Mouse (Mus musculus): ENCODE measurements around the gene Neurl2.
"Not testable (repeated sequence)": the region's sequence is repeated elsewhere in the genome, so short reads cannot be mapped to it uniquely, and the experiment has no call there.

Neurl2 gene

DNA sequence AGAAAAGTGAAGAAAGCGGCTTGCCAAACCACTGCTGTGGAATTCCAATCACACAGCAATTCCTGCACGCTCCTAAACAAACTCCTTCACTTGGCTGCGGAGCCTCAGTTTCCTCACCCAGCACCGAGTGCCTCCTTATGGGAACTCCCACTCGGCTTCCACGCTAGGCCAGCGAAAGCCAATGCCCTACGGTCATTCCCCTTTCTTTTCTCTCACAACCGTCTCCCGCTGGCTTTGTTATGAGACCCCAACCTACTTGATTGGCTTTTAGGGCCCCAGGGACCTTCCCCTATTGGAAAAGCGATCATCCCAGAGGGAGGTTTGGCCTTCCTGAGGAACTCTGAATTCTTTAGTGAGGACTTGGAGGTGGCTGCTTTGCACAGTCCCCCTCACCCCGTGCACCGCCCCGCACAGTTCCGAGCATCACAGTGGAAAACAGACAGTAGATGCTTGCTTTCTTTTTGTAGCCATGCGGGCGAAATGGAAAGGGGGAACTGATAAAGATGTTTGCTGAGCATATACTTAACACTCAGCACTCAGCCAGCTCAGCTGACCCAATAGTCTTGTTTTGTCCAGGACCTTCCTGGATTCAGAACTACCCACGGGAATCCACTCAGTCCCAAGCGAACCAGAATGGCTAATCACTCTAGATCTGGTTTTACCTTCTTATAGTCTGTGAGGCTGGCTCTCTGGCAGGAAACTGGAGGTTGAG is 24.7 kb upstream of the Neurl2 start:
- no peak for DNase-seq (ENCODE audit: low read depth)

DNA sequence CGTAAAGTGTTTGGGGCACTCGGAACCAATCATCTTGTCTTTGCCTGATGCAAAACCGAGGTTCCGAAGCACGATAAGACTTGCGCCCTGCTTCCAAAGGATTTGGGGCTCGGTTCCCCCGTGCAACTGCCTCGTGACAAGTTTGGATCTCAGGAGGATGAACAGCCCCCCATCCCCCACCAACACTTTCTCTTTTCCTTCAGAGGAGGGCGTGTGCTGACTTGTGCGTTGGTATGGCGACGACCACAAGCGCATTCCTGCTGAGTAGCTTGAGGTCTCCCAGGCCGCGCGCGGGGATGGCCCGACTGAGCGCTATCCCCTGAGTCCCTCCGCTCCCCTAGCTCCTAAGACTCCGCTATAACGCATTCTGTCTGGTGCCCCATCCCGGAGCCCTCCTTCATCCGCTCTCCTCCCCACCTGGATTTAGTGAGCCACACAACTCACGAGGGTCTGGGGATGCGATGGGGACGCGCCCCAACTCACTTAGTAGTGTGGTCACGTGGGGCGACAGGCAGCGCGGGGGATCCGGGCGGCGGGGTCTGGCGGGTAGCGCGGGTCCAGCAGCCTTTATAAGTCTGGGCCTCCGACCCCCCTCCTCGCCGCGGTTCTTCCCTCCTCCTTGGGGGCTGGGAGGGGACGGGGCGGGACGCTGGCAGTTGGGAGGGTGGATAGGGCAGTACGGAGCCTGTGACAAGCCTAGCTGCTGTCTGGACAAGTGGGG is 24.0 kb upstream of the Neurl2 start, which contains the start of gene Pltp:
Pltp (minus strand) TSS at position 611 of the 721 bp plus-strand sequence.
- DNase-seq (ENCODE audit: low read depth): peak; percentile 83

DNA sequence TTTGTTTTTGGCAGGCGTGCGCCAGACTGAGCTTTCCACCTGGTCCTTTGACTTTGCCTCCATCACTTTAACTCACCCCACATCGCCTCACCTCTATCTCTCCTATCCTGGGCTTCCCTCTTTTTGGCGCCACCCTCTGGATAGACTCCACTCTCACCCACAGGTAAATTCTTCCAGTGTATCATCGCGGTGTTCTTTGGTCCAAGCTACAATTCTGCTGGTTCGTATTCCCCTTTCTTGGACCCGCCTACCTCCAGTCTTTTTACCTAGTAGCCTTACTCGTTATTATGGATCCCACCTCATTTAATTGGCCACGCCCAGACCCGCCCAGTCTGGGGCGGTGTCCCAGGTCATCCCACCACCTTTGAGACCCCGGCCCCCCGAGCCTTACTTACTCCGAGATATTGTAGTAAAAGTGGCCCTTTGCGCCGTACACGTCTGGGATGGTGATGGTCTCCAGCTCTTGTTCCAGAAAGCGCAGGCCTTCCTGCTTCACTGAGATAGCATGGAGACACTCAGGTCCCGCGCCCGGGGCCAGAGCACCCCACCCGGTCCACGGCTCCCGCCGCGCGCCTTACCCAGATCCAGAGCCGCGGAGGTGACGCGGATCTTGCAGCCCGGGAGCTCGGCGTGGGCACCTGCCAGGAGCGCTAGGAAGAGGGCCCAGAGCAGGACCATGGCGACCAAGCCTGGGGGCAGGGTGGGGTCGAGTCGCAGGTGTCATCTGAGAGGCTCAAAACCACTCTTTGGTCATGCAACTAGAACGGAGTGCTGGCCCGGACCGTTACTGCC is 23.2 kb upstream of the Neurl2 start:
- DNase-seq (ENCODE audit: low read depth): peak; percentile 22

DNA sequence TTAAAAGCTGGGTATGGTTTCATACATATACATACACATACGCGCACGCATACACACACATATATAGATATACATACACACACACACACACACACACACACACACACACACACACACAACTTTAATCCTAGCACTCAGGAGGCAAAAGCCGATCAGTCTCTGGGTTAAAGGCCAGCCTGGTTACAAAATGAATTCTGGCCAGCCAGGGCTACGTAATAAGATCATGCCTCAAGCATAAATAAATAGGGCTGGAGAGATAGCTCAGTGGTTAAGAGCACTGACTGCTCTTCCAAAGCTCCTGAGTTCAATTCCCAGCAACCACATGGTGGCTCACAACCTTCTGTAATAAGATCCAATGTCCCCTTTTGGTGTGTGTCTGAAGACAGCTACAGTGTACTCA is 22.3 kb upstream of the Neurl2 start:
- DNase-seq (ENCODE audit: low read depth): not testable (repeated sequence)

DNA sequence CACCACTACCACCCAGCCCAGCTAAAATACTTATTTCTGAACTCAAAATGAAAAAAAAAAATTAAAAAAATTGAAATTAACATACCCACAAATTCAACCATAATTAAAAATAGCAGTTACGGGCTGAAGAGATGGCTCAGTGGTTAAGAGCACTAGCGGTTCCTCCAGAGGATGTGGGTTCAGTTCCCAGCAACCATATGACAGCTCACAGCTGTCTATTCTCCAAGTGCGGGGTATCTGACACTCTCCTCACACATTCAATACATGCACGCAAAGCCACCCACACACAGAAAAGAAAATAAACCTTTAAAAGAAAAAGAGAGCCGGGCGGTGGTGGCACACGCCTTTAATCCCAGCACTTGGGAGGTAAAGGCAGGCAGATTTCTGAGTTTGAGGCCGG is 16.8 kb upstream of the Neurl2 start:
- DNase-seq (ENCODE audit: low read depth): no peak

DNA sequence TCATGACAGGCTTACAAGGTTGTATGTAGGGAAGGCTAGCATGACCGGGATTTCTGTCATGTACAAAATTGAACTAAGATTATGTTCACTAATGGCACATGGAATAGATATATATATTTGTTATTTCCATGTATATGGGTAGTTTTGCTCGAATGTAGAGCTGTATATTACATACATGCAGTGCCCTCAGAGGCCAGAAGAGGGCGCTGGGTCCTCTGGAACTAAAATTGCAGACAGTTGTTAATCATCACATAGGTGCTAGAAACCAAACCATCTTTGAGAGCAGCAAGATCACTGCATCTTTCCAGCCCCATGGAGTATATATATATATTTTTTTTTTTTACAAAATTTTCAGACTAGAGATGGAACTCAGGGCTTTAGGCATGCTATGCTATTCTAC is 12.5 kb upstream of the Neurl2 start:
- DNase-seq (ENCODE audit: low read depth): peak; percentile 51

DNA sequence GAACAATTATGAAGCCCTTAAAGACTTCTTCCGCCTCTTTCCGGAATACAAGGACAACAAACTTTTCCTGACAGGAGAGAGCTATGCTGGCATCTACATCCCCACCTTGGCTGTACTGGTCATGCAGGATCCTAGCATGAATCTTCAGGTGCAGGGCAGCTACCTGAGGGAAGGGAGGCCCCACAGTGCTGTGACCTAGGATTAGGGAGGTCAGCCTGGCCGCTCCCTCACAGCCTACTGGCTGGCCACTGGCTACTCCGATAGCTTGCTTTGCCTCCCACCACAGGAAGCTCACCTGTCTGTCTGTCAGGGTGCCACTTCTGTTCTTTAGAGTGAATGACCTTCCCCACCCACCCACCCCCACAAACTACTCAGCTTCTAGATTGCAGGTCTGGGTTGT is 1.9 kb upstream of the Neurl2 start:
- DNase-seq (ENCODE audit: low read depth): no peak

DNA sequence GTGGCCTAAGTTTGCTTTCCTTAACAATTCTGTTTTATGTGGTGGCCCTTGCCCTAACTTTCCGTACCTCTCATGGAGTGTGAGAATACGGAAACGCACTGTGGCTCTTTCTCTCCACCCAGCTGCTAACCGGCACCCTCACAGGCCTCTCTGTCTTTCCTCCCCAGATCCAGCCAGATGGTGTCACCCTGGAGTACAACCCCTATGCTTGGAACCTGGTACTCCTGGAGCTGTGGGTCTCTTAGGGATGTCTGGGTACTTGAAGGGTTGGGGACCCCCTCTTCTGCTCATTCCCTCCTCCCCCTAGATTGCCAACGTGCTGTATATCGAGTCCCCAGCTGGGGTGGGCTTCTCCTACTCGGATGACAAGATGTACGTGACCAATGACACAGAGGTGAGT is 1.3 kb upstream of the Neurl2 start:
- peak; percentile 60 for DNase-seq (ENCODE audit: low read depth)

DNA sequence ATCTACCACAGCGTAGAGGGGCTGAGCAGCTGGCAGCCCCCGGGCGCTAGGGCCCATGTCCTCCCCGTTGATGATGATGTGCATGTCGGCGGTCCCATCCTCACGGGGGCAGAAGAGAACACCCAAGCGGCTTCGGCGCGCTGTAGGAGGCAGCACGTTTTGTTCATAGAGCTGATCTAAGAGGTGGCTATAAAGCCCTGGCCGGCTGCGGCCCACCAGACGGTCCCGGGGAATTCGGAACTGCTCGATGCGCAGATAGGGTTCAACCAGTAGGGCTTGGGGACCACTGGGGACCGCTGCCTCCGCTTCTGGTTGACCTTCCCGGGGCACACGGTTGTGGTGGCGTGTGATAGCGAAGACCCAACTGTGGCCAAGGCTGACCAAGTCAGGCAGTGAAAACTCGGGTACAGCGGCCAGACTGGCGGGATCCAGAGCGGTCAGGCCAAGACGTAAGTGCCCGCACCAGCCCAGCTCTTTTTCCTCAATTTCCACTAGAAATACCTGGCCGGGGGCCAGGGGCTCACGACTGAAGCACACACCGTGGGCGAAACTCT is 431 bp downstream of the Neurl2 start, which contains the start of gene Ctsa:
Ctsa (plus strand) TSS at position 126 of the 554 bp plus-strand sequence.
- peak; percentile 88 for DNase-seq (ENCODE audit: low read depth)

DNA sequence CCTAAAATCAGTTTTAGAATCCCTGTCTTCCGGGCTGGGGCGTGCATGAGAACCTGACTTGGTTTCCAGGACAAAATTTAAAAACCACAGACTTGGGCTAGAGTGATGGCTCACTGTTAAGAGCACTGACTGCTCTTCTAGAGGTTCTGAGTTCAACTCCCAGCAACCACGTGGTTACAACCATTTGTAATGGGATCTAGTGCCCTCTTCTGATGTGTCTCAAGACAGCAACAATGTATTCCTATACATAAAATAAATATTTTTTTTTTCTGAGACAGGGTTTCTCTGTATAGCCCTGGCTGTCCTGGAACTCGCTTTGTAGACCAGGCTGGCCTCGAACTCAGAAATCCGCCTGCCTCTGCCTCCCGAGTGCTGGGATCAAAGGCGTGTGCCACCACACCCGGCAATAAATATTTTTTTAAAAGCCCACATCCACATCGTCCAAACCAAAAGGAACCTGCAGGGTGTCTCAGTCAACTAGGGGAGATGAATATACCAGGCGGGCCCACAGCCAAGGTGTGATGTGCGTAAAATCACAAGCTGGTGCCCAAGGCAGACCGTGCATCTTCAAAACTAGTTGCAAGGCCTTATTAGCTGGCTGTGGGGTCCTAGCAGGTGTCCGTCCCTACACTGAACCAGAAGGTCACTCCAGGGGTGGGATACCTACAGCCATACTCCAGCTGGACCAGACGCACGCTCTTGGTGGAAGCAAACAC is 1.1 kb downstream of the Neurl2 start:
- DNase-seq (ENCODE audit: low read depth): peak; percentile 40

DNA sequence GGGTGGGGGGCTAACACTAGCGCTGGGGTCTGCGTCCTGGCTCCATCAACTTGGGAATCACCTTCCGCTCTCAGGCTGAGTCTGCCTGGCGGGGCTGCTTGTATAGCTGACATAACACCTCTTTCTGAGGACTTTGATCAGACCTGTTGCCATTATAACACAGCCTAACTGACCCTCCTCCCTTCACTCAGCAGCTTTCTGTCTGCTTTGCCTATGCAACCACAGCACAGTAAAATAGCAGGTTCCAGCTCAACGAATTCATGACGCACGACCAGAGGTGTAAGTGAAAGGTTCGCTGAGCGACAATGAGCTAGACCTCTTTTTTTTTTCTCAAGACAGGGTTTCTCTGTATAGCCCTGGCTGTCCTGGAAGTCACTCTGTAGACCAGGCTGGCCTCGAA is 2.2 kb downstream of the Neurl2 start:
- no peak for DNase-seq (ENCODE audit: low read depth)

DNA sequence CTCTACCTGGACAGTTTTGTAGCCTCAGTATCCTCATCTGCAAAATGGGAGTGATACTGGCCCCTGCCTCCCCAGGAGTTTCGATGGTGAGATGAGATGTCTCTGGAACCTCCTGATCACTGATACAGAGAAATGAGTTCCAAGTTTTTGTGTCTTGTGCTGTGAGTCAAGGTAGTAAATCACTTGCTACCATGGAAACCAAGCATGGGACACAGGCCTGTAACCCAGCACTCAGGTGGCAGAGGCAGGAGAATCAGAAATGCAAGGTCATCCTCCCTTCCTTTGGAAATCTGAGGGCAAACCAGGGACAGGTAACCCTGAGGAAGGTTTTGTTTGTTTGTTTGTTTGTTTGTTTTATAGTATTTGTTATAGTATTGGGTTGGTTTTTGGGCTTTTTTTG is 4.2 kb downstream of the Neurl2 start:
- no peak for DNase-seq (ENCODE audit: low read depth)

DNA sequence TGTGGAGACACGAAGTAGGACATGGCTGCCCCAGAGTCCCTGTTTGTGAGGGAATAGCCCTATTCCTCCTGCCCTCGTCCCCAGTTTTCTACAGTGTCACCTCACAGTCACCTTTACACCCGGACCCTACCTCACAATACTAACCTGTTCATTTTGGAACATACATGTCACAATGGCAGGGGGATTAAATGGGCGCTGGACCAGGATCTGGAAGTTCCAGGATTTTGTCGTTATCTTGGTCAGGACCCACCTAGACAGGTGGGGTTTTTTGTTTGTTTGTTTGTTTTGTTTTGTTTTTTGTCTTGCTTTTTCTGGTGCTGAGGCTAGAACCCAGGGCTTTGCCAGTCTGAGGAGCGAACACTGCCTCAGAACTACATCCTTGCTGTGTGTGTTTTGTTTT is 4.8 kb downstream of the Neurl2 start, which contains the start of gene Spata25:
Spata25 (minus strand) TSS at position 101 of the 400 bp plus-strand sequence.
- DNase-seq (ENCODE audit: low read depth): no peak

DNA sequence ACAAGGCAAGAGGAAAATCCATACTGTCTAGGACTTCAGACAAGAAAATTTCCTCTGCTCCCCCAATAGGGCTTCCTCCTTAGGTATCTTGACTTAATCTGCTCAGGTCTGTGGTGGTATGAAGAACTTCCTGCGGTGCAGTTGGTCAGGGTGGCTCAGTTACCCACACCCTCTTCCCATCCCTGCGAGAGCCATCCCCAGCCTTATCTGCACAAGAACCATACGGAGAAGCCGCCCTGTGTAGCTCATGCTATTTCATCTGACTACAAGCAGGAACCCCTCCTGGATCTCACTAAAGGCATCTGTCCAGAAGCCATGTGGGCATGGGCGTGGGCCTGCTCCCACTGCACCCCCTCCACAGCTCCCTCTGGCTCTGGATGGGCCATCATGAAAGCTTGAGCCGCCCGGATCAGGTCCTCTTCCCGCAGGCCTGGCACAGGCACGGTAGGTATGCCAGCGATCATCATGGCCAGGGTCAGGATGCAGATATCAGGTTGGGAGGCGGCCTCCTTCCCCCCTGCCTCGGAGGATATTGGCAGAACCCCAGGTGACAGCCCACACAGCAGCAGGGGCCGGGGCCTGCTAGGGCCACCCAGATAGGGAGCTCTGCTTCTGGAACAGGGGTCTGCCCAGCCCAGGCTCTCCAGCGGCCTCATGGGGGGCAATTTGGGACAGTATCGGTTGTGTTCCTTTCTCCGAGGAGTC is 6.0 kb downstream of the Neurl2 start:
- DNase-seq (ENCODE audit: low read depth): no peak

DNA sequence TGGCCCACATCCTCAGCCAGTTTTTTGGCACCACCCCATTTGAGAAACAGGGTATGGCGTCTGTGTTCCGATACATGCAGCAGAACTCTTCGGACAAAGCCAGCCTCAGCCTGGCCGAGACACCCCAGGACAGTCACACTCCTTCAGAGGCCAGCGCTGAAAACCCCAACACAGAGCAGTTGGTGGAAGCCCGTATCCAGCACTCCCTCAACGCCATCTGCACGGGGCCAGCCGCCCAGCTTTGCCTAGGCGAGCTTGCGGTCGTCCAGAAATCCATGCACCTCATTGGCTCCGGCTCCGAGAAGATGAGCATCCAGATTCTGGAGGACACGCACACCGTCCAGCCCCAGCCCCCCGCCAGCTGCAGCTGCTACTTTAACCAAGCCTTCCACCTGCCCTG is 7.7 kb downstream of the Neurl2 start:
- no peak for DNase-seq (ENCODE audit: low read depth)

DNA sequence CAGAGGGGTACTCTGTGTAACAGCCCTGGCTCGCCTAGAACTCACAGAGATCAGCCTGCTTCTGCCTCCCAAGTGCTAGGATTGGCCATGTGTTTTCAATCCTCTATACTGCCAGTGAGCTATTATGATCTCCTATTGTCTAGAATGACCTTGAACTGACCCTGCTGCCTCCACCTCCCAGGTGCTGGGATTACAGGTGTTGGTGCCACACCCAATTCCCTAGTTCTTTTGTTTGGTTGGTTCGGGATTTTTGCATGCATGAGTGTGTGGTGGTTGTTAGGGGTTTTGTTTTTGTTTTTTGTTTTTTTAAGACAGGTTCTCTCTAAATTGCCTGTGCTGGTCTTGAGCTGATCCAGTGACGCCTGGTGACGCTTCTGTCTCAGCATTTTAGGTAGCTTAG is 9.3 kb downstream of the Neurl2 start:
- DNase-seq (ENCODE audit: low read depth): no peak

DNA sequence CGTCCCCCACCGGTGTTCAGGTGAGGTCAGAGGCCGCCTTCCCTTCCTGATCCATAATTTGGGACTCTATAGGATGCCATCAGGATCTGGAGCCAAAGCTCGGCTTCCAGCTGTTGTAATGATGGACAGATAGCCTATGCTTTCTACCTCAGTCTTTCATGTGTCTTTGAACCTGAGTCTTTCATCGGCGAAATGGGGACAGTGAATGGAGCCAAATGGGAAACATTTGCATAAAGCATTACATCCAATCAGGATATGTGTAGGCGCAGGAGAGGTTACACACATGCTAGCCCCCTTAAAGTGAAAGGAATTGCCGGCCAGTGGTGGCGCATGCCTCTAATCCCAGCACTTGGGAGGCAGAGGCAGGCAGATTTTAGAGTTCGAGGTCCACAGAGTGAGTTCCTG is 10.1 kb downstream of the Neurl2 start:
- peak; percentile 65 for DNase-seq (ENCODE audit: low read depth)

DNA sequence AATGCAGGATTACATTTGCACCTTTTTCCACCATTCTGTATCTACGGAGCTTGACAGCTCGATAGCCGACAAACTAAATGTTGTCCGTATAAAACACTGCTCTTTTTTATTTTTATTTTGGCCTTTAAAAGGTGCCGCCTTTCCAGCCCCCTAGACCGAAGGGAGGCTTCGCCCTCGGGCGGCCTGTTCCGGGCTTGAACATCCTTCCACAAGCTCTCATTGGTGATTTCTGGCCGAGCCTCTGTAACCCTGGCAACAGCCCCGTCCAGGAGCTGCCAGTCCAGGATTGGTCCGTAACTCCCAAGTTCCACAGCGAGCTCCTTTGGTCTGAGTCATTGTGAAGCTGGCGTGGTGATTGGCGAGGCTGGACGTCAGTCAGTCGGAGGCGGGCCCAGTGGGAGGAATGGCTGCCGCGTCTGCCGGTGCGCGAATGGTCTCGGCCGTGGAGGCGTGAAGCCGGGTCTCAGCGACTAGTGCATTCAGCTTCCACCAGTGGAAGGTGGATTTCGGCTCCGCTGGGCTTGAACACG is 10.6 kb downstream of the Neurl2 start, which contains the start of gene Zswim1:
Zswim1 (plus strand) TSS at position 51 of the 530 bp plus-strand sequence.
- DNase-seq (ENCODE audit: low read depth): peak; percentile 99

DNA sequence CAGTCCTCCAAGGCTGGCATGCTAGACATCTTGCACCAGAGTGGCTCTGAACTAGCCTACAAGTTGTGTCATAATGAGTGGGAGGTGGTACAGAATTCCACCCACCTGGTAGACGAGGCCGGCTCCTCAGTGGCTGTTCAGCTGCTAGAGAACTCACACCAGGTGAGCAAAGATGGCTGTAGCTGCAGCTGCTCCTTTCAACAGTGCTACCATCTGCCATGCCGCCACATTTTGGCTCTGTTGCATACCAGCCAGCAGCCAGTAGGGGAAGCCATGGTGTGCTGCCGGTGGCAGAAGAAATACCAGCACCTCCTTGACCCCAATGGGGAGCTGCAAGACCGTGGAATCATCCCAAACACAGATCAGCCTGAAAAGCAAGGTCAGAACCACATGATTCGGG is 12.2 kb downstream of the Neurl2 start:
- no peak for DNase-seq (ENCODE audit: low read depth)

DNA sequence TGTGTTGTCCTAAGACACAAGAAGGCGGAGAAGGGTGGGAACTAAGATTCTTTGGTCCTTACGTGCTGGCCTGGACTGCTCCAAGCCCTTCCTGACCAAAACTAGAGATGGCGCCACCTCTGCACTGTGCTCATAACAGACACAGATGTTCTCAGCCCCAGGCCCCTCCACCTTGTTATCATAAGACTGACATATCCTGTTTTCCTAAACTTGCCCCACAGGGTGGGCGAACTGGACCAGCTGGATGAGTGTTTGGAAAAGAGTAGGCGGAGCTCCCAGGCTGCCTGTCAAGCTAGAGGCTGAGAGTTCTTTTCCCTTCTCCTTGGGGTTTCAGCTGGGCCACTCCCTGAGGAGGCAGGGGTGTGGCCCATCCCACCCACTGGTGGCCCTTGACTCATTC is 15.6 kb downstream of the Neurl2 start:
- peak; percentile 36 for DNase-seq (ENCODE audit: low read depth)

DNA sequence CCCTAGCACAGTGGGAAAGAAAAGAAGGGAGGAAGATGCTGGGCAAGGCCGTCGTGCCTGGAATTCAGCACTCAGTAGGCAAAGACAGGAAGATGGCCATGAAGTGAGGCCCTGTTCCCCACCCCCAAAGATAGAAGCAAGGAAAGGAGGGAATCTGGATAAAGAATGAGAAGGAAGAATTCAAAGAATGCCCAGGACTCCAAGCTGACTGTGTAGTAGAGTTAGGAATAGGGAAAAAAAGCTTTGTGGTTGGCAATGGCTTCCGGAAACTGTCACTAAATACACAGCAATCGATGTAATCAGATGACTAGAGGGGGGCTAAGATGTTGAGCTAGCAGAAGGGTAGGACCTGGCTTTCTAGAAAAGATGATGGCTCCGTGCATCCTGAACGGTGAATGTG is 16.1 kb downstream of the Neurl2 start:
- DNase-seq (ENCODE audit: low read depth): no peak

Data from NIH3T3 (cell line).